Mouse (Mus musculus): ENCODE measurements around the gene Gm37240. TPM values are rescaled to one million over a fixed set of nuclear protein-coding genes. Genes with fewer than 3 reads are reported as not detected.

The Gm37240 gene
- total RNA-seq, 1 experiment from 2014 or later, result 4.2 TPM

- DNase-seq, result no peak
Observed at GRCm38 (mm10) chr3:85679960-85680359, 207.4 kb downstream of the Gm37240 start.

DNA sequence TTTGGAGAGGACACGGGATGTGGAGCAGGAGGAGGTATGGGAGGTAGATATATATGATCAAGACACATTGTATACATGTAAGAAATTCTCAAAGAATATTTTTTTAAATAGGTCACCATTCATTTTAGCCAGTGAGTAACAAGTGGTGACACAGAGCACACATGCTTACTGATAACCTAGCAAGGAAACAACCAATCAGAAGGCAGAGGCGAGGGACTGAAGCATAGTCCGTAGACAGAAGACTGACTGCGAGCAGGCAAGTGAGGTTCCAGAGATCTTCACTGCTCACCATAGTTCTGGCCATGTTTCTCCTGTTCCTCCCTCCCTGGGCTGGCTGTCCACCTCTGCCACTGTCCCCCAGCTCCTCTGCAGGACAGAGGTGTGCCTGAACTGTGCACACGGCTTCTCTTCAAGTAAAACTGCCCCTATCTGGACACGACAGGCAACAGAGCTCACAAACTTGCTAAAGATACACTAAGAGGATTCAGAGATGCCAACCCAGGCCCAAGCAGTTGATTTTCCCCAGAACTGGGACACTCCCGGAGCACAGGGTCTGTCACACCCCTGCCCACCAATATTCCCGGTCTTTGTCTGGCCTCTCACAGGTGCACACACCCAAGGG, 207.9 kb downstream of the Gm37240 start:
- no peak for DNase-seq

GRCm38 (mm10) chr3:85677952-85678351, 209.4 kb downstream of the Gm37240 start:
- DNase-seq, result no peak

DNA sequence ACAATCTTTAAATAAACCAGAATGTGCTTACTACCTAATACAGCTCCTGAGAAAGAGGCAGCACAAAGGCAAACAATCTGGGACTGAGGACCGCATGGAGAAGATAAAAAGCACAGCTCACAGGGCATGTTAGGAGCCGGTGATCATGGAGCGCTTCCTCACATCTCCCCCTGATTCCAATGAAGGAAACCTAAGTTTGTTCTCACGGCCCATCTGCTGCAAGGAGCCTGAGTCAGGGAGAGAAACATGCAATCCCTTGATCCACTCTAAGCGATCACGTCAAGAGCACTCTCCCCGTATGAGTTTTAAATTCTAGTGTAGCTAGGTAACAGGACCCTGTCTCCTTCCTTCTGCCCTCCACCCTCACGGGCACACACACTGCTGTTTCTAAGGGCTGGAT, 210.2 kb downstream of the Gm37240 start:
- DNase-seq, result no peak

DNA sequence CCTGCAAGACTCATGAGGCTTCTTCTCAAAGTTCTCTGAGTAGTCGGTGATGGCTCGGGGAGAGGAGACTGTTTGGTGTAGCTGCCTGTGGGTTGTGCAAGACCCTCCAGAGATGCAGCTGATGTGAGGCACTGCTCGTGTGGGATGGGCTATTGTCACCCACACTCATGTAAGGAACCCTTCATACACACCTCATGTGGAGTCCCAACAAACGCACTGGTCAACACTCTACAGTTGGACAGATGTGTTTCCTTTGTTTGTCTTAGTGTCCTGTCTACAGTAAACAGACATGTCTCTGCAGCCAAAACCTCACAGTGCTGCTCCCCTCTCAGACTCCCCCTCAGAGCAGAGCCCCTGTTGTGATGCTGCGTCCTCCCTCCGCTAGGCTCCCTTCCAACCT, 217.5 kb downstream of the Gm37240 start:
- no peak for DNase-seq

- DNase-seq, result no peak
Observed at GRCm38 (mm10) chr3:85667683-85668082, 219.6 kb downstream of the Gm37240 start.

DNA sequence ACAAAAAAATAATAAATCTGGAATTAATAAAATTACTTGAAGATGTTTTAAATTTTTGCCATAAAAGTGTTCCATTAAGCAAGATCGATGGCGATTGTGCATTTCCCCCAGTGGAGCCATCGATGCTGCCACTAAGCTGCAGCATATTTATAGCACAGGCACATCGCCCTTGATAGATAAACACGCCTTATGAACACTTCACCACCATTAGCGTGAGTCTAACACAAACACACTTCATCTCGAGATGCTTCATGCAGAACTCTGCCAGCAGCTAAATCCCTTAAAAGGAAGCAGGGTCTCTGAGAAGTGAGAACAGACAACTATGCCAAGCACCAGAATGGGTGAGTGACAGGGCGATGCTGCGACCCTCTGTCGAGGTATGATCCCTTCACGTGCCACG, 220.6 kb downstream of the Gm37240 start:
- no peak for DNase-seq

- no peak for DNase-seq
Observed at GRCm38 (mm10) chr3:85666166-85666565, 221.2 kb downstream of the Gm37240 start.

DNA sequence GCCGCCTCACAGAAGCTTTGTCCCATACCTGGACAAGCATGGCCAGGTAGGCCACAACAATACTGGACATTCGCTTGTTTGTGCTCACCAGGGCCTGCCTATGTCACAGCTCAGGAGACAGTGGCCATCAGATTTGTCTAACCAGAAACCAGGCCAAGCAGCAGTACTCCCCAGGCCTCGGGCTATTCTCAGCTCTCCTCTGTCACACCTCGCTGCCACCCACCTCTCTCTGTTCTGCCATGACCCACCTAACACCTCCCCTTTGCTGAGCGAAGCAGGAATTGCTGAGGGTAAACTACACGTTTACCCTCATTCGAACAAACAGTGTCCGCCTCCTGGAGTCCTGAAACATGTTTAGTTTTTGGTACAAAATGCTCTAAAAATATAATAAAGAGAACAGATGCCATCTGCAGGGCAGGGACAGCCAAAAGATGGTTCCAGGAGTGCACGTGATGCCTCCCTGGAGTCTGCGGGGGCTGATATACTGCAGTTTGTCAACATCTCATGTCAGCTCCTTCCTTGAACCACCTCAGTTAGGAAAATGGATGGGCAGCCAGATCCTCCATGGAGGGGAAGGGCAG, 222.6 kb downstream of the Gm37240 start:
- DNase-seq, result no peak

DNA sequence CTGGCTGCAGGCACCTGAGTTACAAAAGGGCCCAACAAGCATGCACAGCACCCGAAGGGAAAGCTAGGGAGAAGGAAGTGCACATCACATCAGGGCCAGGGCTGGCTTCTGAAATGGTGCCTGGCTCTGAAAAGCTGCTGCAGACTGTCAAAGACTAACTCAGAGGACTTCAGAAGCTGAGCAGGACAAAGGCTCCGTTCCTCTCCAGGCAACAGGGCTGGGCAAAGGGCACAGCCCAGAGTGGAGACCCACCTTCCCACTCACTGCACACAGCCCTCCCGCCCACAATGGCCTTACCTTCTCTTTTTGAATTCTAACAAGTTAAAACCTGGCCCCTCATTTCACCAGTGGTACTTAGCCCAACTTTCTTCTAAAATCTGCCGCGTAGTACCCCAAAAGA, 223.5 kb downstream of the Gm37240 start:
- no peak for DNase-seq

- DNase-seq, result no peak
Observed at GRCm38 (mm10) chr3:85661926-85662813, 225.1 kb downstream of the Gm37240 start.

DNA sequence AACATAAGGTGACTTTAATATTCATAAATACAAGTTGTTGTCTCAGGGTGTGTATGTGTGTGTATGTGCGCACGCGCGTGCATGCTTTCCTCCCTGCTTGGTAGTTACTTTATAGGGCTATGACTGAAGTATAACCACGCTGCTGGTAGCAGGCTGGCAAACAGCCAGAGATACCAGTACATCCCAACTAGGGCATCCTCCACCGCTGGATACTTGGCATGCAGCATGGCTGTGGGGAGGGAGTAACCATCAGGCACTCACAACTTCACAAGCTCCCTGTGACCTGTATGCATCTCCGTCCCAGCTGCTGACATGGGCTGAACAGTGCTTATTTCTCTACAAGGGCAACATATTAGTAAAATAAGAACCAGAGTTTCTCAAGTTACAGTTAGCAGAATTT, 227.6 kb downstream of the Gm37240 start:
- no peak for DNase-seq

- no peak for DNase-seq
Observed at GRCm38 (mm10) chr3:85655538-85655937, 231.8 kb downstream of the Gm37240 start.

- no peak for DNase-seq
Observed at GRCm38 (mm10) chr3:85652727-85653665, 234.3 kb downstream of the Gm37240 start.

DNA sequence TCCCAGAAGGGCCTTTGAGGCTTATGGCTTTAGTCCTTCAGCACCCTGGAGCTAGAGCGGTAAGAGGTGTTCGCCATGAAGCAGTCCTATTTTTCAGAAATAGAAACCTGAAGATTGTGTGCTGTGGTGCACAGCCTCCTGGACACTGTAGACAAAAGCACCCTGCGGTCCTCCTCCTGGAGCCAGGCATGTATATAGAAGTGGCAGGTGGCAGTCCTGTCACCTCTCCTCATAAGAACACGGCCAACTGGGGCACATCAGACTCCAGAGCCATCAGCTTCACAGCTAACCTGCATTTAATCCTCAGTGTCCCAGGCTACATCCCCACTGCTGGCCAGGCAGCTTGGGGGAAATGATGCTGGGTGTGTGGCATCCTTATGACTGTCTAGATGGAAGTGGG, 238.1 kb downstream of the Gm37240 start:
- DNase-seq, result no peak

GRCm38 (mm10) chr3:85645517-85646004, 241.8 kb downstream of the Gm37240 start:
- DNase-seq, result no peak

DNA sequence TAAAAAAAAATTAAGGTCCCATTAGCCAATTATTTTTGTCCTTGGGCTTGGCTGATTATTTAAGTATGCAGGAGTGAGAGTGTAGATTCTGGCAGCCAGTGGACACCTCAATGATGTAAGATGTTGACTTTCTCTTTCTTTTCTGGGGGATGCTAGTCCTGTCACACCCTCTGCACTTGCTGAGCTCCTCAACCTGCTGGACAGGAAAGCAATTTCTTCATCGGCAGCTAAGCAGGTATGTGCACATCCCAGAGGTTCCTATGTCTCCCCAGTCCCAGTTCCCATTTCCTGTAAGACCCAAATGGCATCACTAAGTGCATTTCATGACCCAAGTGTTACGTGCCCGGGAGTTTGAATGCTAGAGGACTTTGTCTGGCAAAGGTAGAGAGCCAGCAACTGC, 242.5 kb downstream of the Gm37240 start:
- no peak for DNase-seq

DNA sequence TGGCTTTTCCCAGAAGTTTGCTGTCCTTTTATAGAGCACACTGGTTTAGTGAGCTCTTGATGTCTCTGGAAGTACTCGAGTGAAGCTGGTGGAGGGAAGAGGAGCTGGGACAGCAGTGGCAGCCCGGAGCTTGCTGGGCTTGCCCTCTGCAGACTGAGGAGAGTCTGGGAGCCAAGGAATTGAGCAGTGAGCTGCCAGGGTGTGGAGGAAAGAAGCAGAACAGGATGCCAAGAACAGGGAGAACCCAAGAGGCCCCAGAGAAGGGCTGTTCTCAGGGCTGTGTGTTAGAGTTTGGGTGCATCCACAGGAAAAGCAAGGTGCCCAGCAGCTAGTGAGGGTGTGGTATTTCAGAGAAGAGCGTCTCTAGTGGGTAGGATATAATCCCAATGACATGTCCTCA, 245.6 kb downstream of the Gm37240 start:
- no peak for DNase-seq

DNA sequence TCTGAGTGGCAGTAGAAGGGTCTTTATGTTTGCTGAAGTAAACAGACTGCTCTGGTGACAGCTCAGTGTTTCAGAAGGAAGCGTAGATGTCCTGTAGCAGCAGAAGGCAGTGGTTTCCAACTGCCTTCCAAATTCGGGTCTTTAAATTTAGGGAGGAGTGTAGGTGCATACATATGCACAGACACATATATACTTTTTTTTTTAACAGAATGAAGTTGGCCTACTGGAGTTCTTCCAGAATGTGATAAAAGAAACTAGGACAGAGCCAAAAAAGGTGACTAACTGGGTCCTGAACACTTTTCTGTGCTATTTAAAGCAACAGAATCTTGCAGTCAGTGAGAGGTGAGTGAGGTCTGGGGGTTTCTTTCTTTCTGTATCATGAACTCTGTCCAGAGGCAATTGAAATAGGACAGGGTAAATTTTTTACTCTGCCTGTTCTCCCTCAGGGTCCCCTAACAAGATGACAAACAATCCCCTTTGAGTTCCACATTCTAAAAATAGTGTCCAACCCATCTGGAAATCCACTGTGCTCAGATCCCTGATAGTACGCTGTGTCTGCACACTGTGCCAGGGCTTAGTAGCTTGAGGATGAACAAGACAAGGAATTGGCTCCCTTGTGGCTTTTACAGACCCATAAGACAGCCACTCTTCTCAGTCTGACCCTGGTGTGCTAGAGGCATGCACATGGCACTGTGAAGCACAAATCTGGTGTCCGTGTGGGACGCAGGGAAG, 250.4 kb downstream of the Gm37240 start:
- DNase-seq, result no peak

GRCm38 (mm10) chr3:85635591-85635990, 251.7 kb downstream of the Gm37240 start:
- DNase-seq, result no peak

GRCm38 (mm10) chr3:85635126-85635419, 252.2 kb downstream of the Gm37240 start:
- no peak for DNase-seq

Data from adrenal gland, postnatal 14 days (tissue).